Mouse (Mus musculus): ENCODE measurements around the gene Nlrc5. TPM values are rescaled to one million over a fixed set of nuclear protein-coding genes. Genes with fewer than 3 reads are reported as not detected.

The Nlrc5 gene
- polyA plus RNA-seq, 1 experiment, result 0.82 TPM

DNA sequence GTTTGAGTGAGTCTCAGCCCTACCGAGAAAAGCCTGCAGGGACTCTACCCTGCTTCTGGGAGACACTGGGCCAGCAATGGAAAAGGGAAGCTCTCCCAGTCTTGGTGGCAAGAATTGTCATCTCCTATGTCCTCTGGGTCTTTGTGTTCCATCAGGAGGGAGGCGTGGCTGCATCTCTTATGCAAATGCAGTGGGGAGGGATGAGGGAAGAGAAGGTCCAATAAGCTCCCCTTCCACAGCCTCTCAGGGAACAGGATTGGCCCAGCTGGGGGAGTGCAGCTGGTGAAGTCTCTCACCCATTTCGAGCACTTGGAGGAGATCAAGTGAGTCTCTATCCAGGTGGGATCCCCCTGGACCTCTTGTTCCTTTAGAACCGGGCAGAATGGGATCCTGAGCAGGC is 87.3 kb downstream of the Nlrc5 start:
- WGBS, result 54% methylated on average over 4 of the region's 4 CpGs
- Histone ChIP-seq H3K4me3 (replicated peaks; ENCODE audit: insufficient read depth, low read depth, low read length) (no peak overlapping the region), H3K4me1 (ENCODE audit: control insufficient read depth, insufficient read depth, low read length) (no peaks in the 10 kb centered on the region), H3K27me3 (ENCODE audit: control insufficient read depth, insufficient read depth, low read length) (no peaks in the 10 kb centered on the region; the same call in 1 of the 2 replicates), H3K27ac (ENCODE audit: insufficient read depth, low read length) (no peak overlapping the region)
- TF ChIP-seq POLR2A (IDR thresholded peaks at IDR 0.05; ENCODE audit: borderline replicate concordance, insufficient read depth, low read length) (no peak), CTCF (IDR thresholded peaks at IDR 0.05; ENCODE audit: borderline replicate concordance, insufficient read depth, low read depth, low read length) (no peak)
- DNase-seq, result no peak

DNA sequence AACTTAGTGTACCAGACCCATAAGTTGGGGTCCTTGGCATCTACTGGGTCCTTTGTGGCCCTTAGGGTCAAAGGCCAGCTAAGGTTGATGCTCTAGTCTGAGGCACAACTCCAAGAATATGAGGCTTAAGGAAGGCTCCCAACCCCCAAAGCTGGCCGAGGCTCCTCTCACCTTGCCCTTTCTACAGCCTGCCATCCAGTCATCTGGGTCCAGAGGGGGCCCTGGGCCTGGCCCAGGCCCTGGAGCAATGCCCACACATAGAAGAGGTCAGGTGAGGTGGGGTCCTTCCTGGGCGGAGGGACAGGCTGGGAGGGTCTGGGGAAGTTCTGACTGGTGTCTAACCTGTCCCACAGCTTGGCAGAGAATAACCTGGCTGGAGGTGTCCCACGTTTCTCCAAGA is 88.3 kb downstream of the Nlrc5 start:
- Histone ChIP-seq H3K27ac (ENCODE audit: insufficient read depth, low read length) (no peak overlapping the region), H3K4me1 (ENCODE audit: control insufficient read depth, insufficient read depth, low read length) (no peaks in the 10 kb centered on the region), H3K27me3 (ENCODE audit: control insufficient read depth, insufficient read depth, low read length) (no peaks in the 10 kb centered on the region; the same call in 1 of the 2 replicates), H3K4me3 (replicated peaks; ENCODE audit: insufficient read depth, low read depth, low read length) (no peak overlapping the region)
- no peak for DNase-seq
- TF ChIP-seq POLR2A (IDR thresholded peaks at IDR 0.05; ENCODE audit: borderline replicate concordance, insufficient read depth, low read length), result no peak
- no peak for TF ChIP-seq CTCF (IDR thresholded peaks at IDR 0.05; ENCODE audit: borderline replicate concordance, insufficient read depth, low read depth, low read length)
- 62% methylated on average over 3 of the region's 3 CpGs for WGBS

DNA sequence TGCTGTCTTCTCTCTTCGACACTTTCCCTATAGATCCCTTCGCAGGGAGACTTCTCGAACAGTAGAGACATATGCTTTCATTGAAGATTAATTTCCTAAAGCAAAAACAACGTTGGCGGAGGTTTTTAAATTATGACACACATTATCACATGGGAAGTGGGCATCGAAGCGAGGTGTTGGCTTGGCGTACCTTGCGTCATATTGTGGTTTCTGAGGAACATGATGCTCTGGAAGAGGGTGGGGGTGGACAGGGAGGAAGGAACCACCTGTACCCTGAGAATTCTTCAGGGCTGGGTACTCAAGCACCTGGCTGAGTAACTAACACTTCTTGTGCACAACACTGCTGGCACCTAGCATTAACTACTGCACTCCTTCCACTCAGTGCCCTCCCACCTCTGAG is 90.4 kb downstream of the Nlrc5 start:
- Histone ChIP-seq H3K4me1 (ENCODE audit: control insufficient read depth, insufficient read depth, low read length) (no peaks in the 10 kb centered on the region), H3K27me3 (ENCODE audit: control insufficient read depth, insufficient read depth, low read length) (no peaks in the 10 kb centered on the region; the same call in 1 of the 2 replicates), H3K4me3 (replicated peaks; ENCODE audit: insufficient read depth, low read depth, low read length) (no peak overlapping the region), H3K27ac (ENCODE audit: insufficient read depth, low read length) (no peak overlapping the region)
- 81% methylated on average over 9 of the region's 9 CpGs for WGBS
- no peak for DNase-seq
- TF ChIP-seq POLR2A (IDR thresholded peaks at IDR 0.05; ENCODE audit: borderline replicate concordance, insufficient read depth, low read length) (no peak), CTCF (IDR thresholded peaks at IDR 0.05; ENCODE audit: borderline replicate concordance, insufficient read depth, low read depth, low read length) (no peak)

DNA sequence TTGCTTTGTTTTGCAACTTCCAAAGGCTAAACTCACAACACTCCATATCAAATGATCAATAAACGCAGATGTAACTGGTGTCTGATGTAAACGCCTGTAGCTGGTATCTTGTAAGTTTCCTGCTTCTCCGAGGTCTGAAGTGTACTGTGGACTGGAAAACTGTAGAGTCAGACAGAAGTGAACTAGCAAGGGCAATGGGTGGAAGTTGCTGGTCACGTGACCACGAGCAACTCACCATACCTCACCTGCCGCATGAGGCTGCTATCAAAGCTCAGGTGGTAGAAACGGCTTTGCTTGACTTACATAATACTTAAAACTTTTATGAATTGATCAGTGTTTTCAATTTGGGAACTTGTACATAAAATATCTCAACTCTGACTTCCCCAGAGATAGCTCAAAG is 93.0 kb downstream of the Nlrc5 start:
- 88% methylated on average over 7 of the region's 7 CpGs for WGBS
- Histone ChIP-seq H3K27me3 (ENCODE audit: control insufficient read depth, insufficient read depth, low read length) (no peaks in the 10 kb centered on the region), H3K4me1 (ENCODE audit: control insufficient read depth, insufficient read depth, low read length) (no peaks in the 10 kb centered on the region), H3K4me3 (replicated peaks; ENCODE audit: insufficient read depth, low read depth, low read length) (no peak overlapping the region), H3K27ac (ENCODE audit: insufficient read depth, low read length) (no peak overlapping the region)
- DNase-seq, result no peak
- TF ChIP-seq POLR2A (IDR thresholded peaks at IDR 0.05; ENCODE audit: borderline replicate concordance, insufficient read depth, low read length), result no peak
- TF ChIP-seq CTCF (IDR thresholded peaks at IDR 0.05; ENCODE audit: borderline replicate concordance, insufficient read depth, low read depth, low read length), result no peak

DNA sequence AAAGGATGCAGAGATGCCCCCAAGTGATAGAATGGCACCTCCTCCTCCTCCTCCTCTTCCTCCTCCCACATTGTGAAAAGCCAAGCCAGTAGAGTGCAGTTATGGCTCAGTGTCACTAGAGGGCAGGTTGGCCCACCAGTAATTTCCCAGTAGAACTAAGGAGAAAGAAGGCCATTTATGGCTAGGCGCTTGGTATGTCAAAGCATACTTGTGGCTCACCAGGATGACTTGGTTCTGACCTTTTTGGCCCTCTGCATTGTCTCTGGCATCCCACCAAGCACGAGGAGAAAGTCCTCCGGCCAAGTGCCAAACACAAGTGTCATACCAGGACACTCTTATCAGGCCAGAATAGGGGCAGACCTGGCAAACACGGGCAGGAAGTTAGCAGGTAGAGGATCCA is 94.1 kb downstream of the Nlrc5 start:
- Histone ChIP-seq H3K27me3 (ENCODE audit: control insufficient read depth, insufficient read depth, low read length) (no peaks in the 10 kb centered on the region; the same call in 1 of the 2 replicates), H3K4me1 (ENCODE audit: control insufficient read depth, insufficient read depth, low read length) (no peaks in the 10 kb centered on the region), H3K4me3 (replicated peaks; ENCODE audit: insufficient read depth, low read depth, low read length) (no peak overlapping the region), H3K27ac (ENCODE audit: insufficient read depth, low read length) (no peak overlapping the region)
- TF ChIP-seq CTCF (IDR thresholded peaks at IDR 0.05; ENCODE audit: borderline replicate concordance, insufficient read depth, low read depth, low read length) (peak; percentile 68), POLR2A (IDR thresholded peaks at IDR 0.05; ENCODE audit: borderline replicate concordance, insufficient read depth, low read length) (no peak)
- 32% methylated on average over 4 of the region's 4 CpGs for WGBS
- peak in 1 of 2 experiments; percentile 17 for DNase-seq

DNA sequence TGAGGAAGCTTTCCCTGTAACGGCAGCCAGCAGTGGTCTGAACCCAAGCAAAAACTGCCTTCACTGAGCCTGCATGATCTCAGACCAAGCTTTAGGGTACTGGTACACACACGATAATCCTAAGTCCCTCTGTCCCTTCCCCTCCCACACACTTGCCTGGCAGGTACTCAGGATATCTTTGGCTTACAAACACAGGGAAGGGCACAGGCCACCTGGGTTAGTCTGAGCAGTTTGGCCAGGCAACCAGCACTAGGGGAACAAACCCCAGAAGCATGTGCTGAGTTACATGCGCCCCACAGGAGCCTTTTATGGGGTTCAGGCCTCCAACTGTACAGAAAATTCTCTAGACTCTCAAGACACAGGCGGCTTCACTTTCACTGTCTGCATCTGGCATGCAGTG is 95.7 kb downstream of the Nlrc5 start:
- Histone ChIP-seq H3K4me1 (ENCODE audit: control insufficient read depth, insufficient read depth, low read length) (no peaks in the 10 kb centered on the region), H3K4me3 (replicated peaks; ENCODE audit: insufficient read depth, low read depth, low read length) (no peak overlapping the region), H3K27me3 (ENCODE audit: control insufficient read depth, insufficient read depth, low read length) (no peaks in the 10 kb centered on the region; the same call in 1 of the 2 replicates), H3K27ac (ENCODE audit: insufficient read depth, low read length) (no peak overlapping the region)
- TF ChIP-seq POLR2A (IDR thresholded peaks at IDR 0.05; ENCODE audit: borderline replicate concordance, insufficient read depth, low read length), result no peak
- TF ChIP-seq CTCF (IDR thresholded peaks at IDR 0.05; ENCODE audit: borderline replicate concordance, insufficient read depth, low read depth, low read length), result no peak
- no peak for DNase-seq
- WGBS, result 67% methylated on average over 4 of the region's 4 CpGs

DNA sequence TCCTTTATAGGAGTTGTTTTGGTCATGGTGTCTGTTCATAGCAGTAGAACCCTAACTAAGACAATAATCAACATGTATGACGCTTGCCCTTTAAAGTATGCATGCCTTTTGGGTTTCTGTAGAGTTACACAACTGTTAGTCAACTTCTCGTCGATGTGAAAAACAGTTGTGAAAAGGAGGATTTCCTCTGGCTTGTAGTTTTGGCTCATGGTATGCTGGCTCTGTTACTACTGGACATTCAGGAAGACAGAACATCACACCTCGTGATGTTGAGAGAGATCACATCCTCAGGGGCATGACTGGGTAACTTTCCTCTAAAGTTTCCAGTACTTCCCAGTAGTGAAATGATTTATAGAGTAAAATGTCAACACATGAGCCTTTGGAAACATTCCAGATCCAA is 96.5 kb downstream of the Nlrc5 start:
- TF ChIP-seq POLR2A (IDR thresholded peaks at IDR 0.05; ENCODE audit: borderline replicate concordance, insufficient read depth, low read length) (no peak), CTCF (IDR thresholded peaks at IDR 0.05; ENCODE audit: borderline replicate concordance, insufficient read depth, low read depth, low read length) (no peak)
- 92% methylated on average over 4 of the region's 4 CpGs for WGBS
- Histone ChIP-seq H3K4me1 (ENCODE audit: control insufficient read depth, insufficient read depth, low read length) (no peaks in the 10 kb centered on the region), H3K4me3 (replicated peaks; ENCODE audit: insufficient read depth, low read depth, low read length) (no peak overlapping the region), H3K27me3 (ENCODE audit: control insufficient read depth, insufficient read depth, low read length) (no peaks in the 10 kb centered on the region; the same call in 1 of the 2 replicates), H3K27ac (ENCODE audit: insufficient read depth, low read length) (no peak overlapping the region)
- DNase-seq, result no peak

DNA sequence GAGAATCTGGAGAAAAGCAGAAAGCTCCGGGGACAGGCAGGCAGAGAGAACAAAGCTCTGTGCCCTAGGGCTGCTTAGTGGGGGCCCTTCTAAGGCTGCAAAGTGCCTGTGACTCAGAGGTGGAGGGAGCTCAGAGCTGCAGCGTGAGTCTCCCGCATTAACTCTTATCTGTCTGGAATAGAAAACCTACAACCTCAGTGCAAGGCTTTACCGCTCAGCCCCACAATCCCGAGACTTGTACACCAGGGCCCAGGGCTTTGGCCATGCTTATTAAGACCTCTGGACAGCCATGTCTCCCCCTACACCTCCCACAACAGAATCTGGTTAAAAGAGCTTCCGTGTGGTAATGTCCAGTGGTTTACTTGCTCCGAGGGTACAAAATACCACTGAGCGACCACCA is 97.8 kb downstream of the Nlrc5 start:
- Histone ChIP-seq H3K4me1 (ENCODE audit: control insufficient read depth, insufficient read depth, low read length) (peaks cover 3% of the 10 kb centered on the region; the same call in 1 of the 2 replicates), H3K27ac (ENCODE audit: insufficient read depth, low read length) (no peak overlapping the region), H3K27me3 (ENCODE audit: control insufficient read depth, insufficient read depth, low read length) (no peaks in the 10 kb centered on the region; the same call in 1 of the 2 replicates), H3K4me3 (replicated peaks; ENCODE audit: insufficient read depth, low read depth, low read length) (no peak overlapping the region)
- 27% methylated on average over 8 of the region's 8 CpGs for WGBS
- DNase-seq, result no peak
- no peak for TF ChIP-seq CTCF (IDR thresholded peaks at IDR 0.05; ENCODE audit: borderline replicate concordance, insufficient read depth, low read depth, low read length)
- TF ChIP-seq POLR2A (IDR thresholded peaks at IDR 0.05; ENCODE audit: borderline replicate concordance, insufficient read depth, low read length), result no peak

Measured in cerebellum, adult 2 months (tissue).